Mouse (Mus musculus) C2C12 (cell line): ENCODE results near the gene Homer3. TPM values are rescaled to one million over a fixed set of nuclear protein-coding genes. Genes with fewer than 3 reads are reported as not detected.

Experiments used
- H3K27me3 ChIP-seq: one replicate; pipeline ENCODE4 v1.6.1; 2011; ENCODE audit not compliant: control insufficient read depth, insufficient read depth, insufficient read length
- H3K36me3 ChIP-seq: one replicate; pipeline ENCODE4 v1.6.1; 2011; ENCODE audit not compliant: control insufficient read depth, insufficient read depth
- H3K4me3 ChIP-seq: one replicate; pipeline ENCODE4 v1.5.1; 2011; ENCODE audit warnings: mild to moderate bottlenecking, control low read depth; ENCODE audit not compliant: poor library complexity, insufficient read depth, severe bottlenecking
- H3K79me2 ChIP-seq: one replicate; pipeline ENCODE4 v1.6.1; 2011; ENCODE audit not compliant: control insufficient read depth, insufficient read depth
- H3K79me3 ChIP-seq: one replicate; pipeline ENCODE4 v1.6.1; 2011; ENCODE audit warnings: low read depth, control low read depth
- H3ac ChIP-seq: one replicate; pipeline ENCODE3; 2011; ENCODE audit warnings: low read depth; ENCODE audit not compliant: control insufficient read depth, insufficient read length
- CEBPB ChIP-seq: IDR thresholded peaks from one replicate; pipeline ENCODE4 v1.6.1; 2011; ENCODE audit warnings: low read depth, mild to moderate bottlenecking, control low read depth, moderate library complexity
- CTCF ChIP-seq: IDR thresholded peaks from one replicate; pipeline ENCODE4 v1.5.1; 2011; ENCODE audit not compliant: control insufficient read depth, insufficient read depth, insufficient read length
- FOSL1 ChIP-seq: IDR thresholded peaks from one replicate; pipeline ENCODE4 v1.8.0; 2011; ENCODE audit warnings: mild to moderate bottlenecking, low read length; ENCODE audit not compliant: poor library complexity, insufficient read depth, severe bottlenecking
- MAX ChIP-seq: IDR thresholded peaks from one replicate; pipeline ENCODE4 v1.6.1; 2011; ENCODE audit warnings: mild to moderate bottlenecking, control low read depth
- MYOD1 ChIP-seq: IDR thresholded peaks from one replicate; pipeline ENCODE4 v1.6.1; 2011; ENCODE audit warnings: low read depth; ENCODE audit not compliant: control insufficient read depth, insufficient read length
- MYOG ChIP-seq: IDR thresholded peaks from one replicate; pipeline ENCODE4 v1.6.1; 2011; ENCODE audit not compliant: control insufficient read depth, insufficient read length; ENCODE audit errors: extremely low read depth
- USF1 ChIP-seq: IDR thresholded peaks from one replicate; pipeline ENCODE4 v1.6.1; 2011; ENCODE audit warnings: low read depth, mild to moderate bottlenecking, control low read depth, moderate library complexity
- polyA plus RNA-seq: library from polyadenylated mRNA; unstranded; fragments of >200 nt; fragmentation: generic; extraction: Trizol; gene quantifications from one replicate; pipeline ENCODE4 v1.2.1, GENCODE M21; 2012; ENCODE audit warnings: missing spikeins

The Homer3 gene
- polyA plus RNA-seq, 1 experiment = 66.5 TPM

DNA sequence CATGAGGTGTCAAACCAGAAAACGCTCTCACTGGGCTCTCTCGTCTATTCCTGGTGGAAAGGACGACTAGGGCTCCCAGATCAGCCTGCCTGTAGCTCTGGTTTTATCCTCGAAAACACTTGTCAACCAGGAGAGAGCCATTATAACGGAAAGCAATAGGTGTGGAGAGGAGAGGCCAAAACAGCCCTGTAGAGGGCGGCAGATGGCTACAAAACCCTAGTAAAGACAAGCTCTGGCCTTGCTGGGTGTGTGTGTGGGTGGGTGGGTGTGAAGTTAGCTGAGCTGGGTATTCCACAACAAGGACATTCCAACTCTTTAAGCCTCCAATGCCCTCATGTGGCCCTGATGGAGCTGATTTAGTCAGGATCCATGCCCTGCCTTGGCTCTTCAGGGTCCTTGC, 61.1 kb downstream of the Homer3 start:
- peaks cover 75% of the 10 kb centered on the region for H3K36me3 ChIP-seq
- H3ac ChIP-seq = no peak overlapping the region
- H3K79me3 ChIP-seq = peaks cover 64% of the 10 kb centered on the region
- peaks cover 80% of the 10 kb centered on the region for H3K79me2 ChIP-seq
- H3K4me3 ChIP-seq = no peak overlapping the region
- no peaks in the 10 kb centered on the region for H3K27me3 ChIP-seq
- TF ChIP-seq FOSL1 = no peak
- no peak for TF ChIP-seq MYOG
- no peak for TF ChIP-seq CTCF
- TF ChIP-seq MYOD1 = no peak
- no peak for TF ChIP-seq MAX
- TF ChIP-seq USF1 = no peak
- no peak for TF ChIP-seq CEBPB

Other genes starting within 250 kb of the Homer3 start
- 24.0 TPM for gene Mau2, start 240.1 kb upstream of the Homer3 start, polyA plus RNA-seq
- gene Sugp1, start 240.0 kb upstream of the Homer3 start, polyA plus RNA-seq = 28.2 TPM
- 0.57 TPM for gene Tm6sf2, start 209.9 kb upstream of the Homer3 start, polyA plus RNA-seq
- gene Hapln4, start 199.4 kb upstream of the Homer3 start, polyA plus RNA-seq = 1.0 TPM
- gene Ncan, start 162.0 kb upstream of the Homer3 start, polyA plus RNA-seq = not detected
- gene Nr2c2ap, start 151.5 kb upstream of the Homer3 start, polyA plus RNA-seq = 37.3 TPM
- 7.9 TPM for gene Rfxank, start 143.7 kb upstream of the Homer3 start, polyA plus RNA-seq
- 49.8 TPM for gene Borcs8, start 143.3 kb upstream of the Homer3 start, polyA plus RNA-seq
- gene Mef2b, start 143.1 kb upstream of the Homer3 start, polyA plus RNA-seq = 0.05 TPM
- 57.8 TPM for gene Tmem161a, start 110.5 kb upstream of the Homer3 start, polyA plus RNA-seq
- gene Slc25a42, start 70.5 kb upstream of the Homer3 start, polyA plus RNA-seq = 0.61 TPM
- gene Sugp2, start 48.6 kb upstream of the Homer3 start, polyA plus RNA-seq = 7.8 TPM
- gene Armc6, start 48.4 kb upstream of the Homer3 start, polyA plus RNA-seq = 48.5 TPM
- 136 TPM for gene Ddx49, start 19.7 kb downstream of the Homer3 start, polyA plus RNA-seq
- gene Cope, start 19.7 kb downstream of the Homer3 start, polyA plus RNA-seq = 158 TPM
- 0.23 TPM for gene Cers1, start 32.9 kb downstream of the Homer3 start, polyA plus RNA-seq
- gene Gdf1, start 47.0 kb downstream of the Homer3 start, polyA plus RNA-seq = 0.16 TPM
- 47.2 TPM for gene Upf1, start 70.5 kb downstream of the Homer3 start, polyA plus RNA-seq
- 0.20 TPM for gene Comp, start 90.7 kb downstream of the Homer3 start, polyA plus RNA-seq
- 11.7 TPM for gene Crtc1, start 156.8 kb downstream of the Homer3 start, polyA plus RNA-seq
- 34.4 TPM for gene Klhl26, start 194.1 kb downstream of the Homer3 start, polyA plus RNA-seq
- 0.36 TPM for gene Tmem59l, start 204.5 kb downstream of the Homer3 start, polyA plus RNA-seq
- 294 TPM for gene Crlf1, start 210.3 kb downstream of the Homer3 start, polyA plus RNA-seq
- gene Rex1bd, start 223.9 kb downstream of the Homer3 start, polyA plus RNA-seq = 199 TPM
- 1,556 TPM for gene Uba52, start 228.0 kb downstream of the Homer3 start, polyA plus RNA-seq
- 256 TPM for gene Fkbp8, start 244.9 kb downstream of the Homer3 start, polyA plus RNA-seq
- 47.5 TPM for gene Kxd1, start 245.1 kb downstream of the Homer3 start, polyA plus RNA-seq